In genomic region chr13:112439105-112439818, GRCm38 (mm10) we compare ENCODE assay signal across 9 mouse cellular contexts. TPM values are rescaled to one million over a fixed set of nuclear protein-coding genes. Genes with fewer than 3 reads are reported as not detected.
DNase-seq lines count a peak whose midpoint lies in the region; ATAC-seq and TF ChIP-seq lines count a peak whose summit lies in the region.
"Had no signal": no experiment of that assay in that cellular context is flagged by ENCODE, and none has a peak within 500 bp of the region (broad histone marks: within the 10 kb centered on the region; RNA-seq: fewer than 3 reads in every experiment).

No protein-coding gene starts in this region.

- TF ChIP-seq CTCF in liver, postnatal 0 days (IDR thresholded peaks at IDR 0.05; ENCODE audit: low read depth): no peak

- no peaks in the 10 kb centered on the region for H3K9me3 ChIP-seq in heart, embryonic 13.5 days
- no peaks in the 10 kb centered on the region for H3K9me3 ChIP-seq in heart, embryonic 16.5 days (replicated peaks; ENCODE audit: control insufficient read depth, low read length)
- H3K9me3 ChIP-seq in liver, postnatal 0 days (ENCODE audit: low read length): no peaks in the 10 kb centered on the region

- H3K9ac ChIP-seq in heart, embryonic 13.5 days: peak overlapping the region; percentile 41
- H3K9ac ChIP-seq in heart, embryonic 16.5 days (ENCODE audit: low read length): peak overlapping the region; percentile 31
- no peak overlapping the region for H3K9ac ChIP-seq in liver, postnatal 0 days (replicated peaks)

- intact Hi-C loops in heart, postnatal 14 days (cut with DNase I): no loop called here

- no peaks in the 10 kb centered on the region for H3K36me3 ChIP-seq in heart, embryonic 13.5 days
- H3K36me3 ChIP-seq in heart, embryonic 16.5 days (ENCODE audit: control insufficient read depth, insufficient read depth): no peaks in the 10 kb centered on the region
- H3K36me3 ChIP-seq in liver, postnatal 0 days (replicated peaks; ENCODE audit: insufficient read depth, low read length): no peaks in the 10 kb centered on the region

- no peak; the same call in 1 of the 2 replicates for TF ChIP-seq EP300 in liver, postnatal 0 days (IDR thresholded peaks at IDR 0.05; ENCODE audit: low read depth)

- WGBS in heart, embryonic 13.5 days: 16% methylated on average over 15 of the region's 15 CpGs
- WGBS in heart, embryonic 16.5 days: 18% methylated on average over 15 of the region's 15 CpGs
- WGBS in liver, postnatal 0 days (ENCODE audit: insufficient replicate concordance): 19% methylated on average over 15 of the region's 15 CpGs

- H3K27me3 ChIP-seq in heart, embryonic 13.5 days (replicated peaks): no peaks in the 10 kb centered on the region
- no peaks in the 10 kb centered on the region for H3K27me3 ChIP-seq in heart, embryonic 16.5 days (ENCODE audit: control insufficient read depth, insufficient read depth, low read length)
- H3K27me3 ChIP-seq in liver, postnatal 0 days (ENCODE audit: insufficient read depth, low read length): no peaks in the 10 kb centered on the region
- H3K27me3 ChIP-seq: Patski had no signal

- ATAC-seq in heart, embryonic 13.5 days (ENCODE audit: extremely low read depth, insufficient number of reproducible peaks, low FRiP score, low TSS enrichment): no peak
- ATAC-seq in activated CD4-positive, CD25-positive, alpha-beta regulatory T cell, adult 4 months: peak; percentile 46
- ATAC-seq in heart, embryonic 16.5 days (replicated peaks; ENCODE audit: extremely low read depth, insufficient read depth, low FRiP score): peak; percentile 72
- peak; percentile 40 for ATAC-seq in liver, postnatal 0 days
- no peak for ATAC-seq in frontal cortex, adult (ENCODE audit: low TSS enrichment)
- ATAC-seq: Patski had no signal

- DNase-seq in heart, postnatal 14 days: no peak
- DNase-seq in liver, postnatal 0 days: peak; percentile 27
- DNase-seq in thymus, postnatal 14 days: peak; percentile 71
- DNase-seq in cerebellum, adult 11 months: no peak

- peak overlapping the region; percentile 66 for H3K4me2 ChIP-seq in heart, embryonic 13.5 days
- H3K4me2 ChIP-seq in heart, embryonic 16.5 days (ENCODE audit: low read depth, low read length): peak overlapping the region; percentile 60
- H3K4me2 ChIP-seq in liver, postnatal 0 days (ENCODE audit: low read depth, low read length): peak overlapping the region; percentile 56

- H3K27ac ChIP-seq in heart, embryonic 13.5 days (replicated peaks): peak overlapping the region; percentile 83
- H3K27ac ChIP-seq in heart, embryonic 16.5 days (ENCODE audit: low read length): peak overlapping the region; percentile 72
- peak overlapping the region; percentile 59 for H3K27ac ChIP-seq in liver, postnatal 0 days (ENCODE audit: low read depth)

- peak overlapping the region; percentile 38 for H3K4me3 ChIP-seq in heart, embryonic 13.5 days
- peak overlapping the region; percentile 23 for H3K4me3 ChIP-seq in heart, embryonic 16.5 days (ENCODE audit: low read length)
- H3K4me3 ChIP-seq in liver, postnatal 0 days (ENCODE audit: low read depth, low read length): no peak overlapping the region

- H3K4me1 ChIP-seq in heart, embryonic 13.5 days: peaks cover 36% of the 10 kb centered on the region
- H3K4me1 ChIP-seq in heart, embryonic 16.5 days (ENCODE audit: control insufficient read depth, insufficient read depth, low read length): peaks cover 21% of the 10 kb centered on the region
- H3K4me1 ChIP-seq in liver, postnatal 0 days (ENCODE audit: insufficient read depth): peaks cover 16% of the 10 kb centered on the region; the same call in 1 of the 2 replicates

RNA-seq across cellular contexts. Expression of gene Il6st, which starts 24.6 kb away (rescaled TPM):
- 42.1 TPM in 2 replicates for polyA plus RNA-seq in heart, embryonic 13.5 days (2015; fragmentation: Nextera tagmentation; extraction: Ambion mirVana)
- 100 to 1,000 TPM; 184 to 192 TPM for total RNA-seq in heart, postnatal 14 days (2021)
- 10 to 100 TPM; 29.5 to 37.5 TPM for polyA plus RNA-seq in activated CD4-positive, CD25-positive, alpha-beta regulatory T cell, adult 4 months (2017; shearing (Covaris generic))
- polyA plus RNA-seq in heart, embryonic 16.5 days (2015; fragmentation: Nextera tagmentation; extraction: Ambion mirVana): 43.0 and 45.1 TPM in 2 replicates
- polyA plus RNA-seq in liver, postnatal 0 days (2015; fragmentation: Nextera tagmentation; extraction: Ambion mirVana): 7.9 and 11.7 TPM in 2 replicates

Comparison
In these comparisons a context has a peak if more than half of its experiments do, and no peak if none do; other contexts are left out.
1. ATAC-seq: peak in activated CD4-positive, CD25-positive, alpha-beta regulatory T cell, adult 4 months (single experiment), heart, embryonic 16.5 days (single experiment) and liver, postnatal 0 days (single experiment); none in heart, embryonic 13.5 days (single experiment) and frontal cortex, adult (single experiment).
2. DNase-seq: peak in liver, postnatal 0 days (single experiment) and thymus, postnatal 14 days (single experiment); none in heart, postnatal 14 days (0 of 2) and cerebellum, adult 11 months (single experiment).
3. Peak in every context shown above with its lines, with median percentiles within 50 percentile points of each other: H3K27ac ChIP-seq and H3K4me2 ChIP-seq.